9 mouse cellular contexts compared by ENCODE assay signal in genomic region chr9:32519101-32520051, GRCm38 (mm10). TPM values are rescaled to one million over a fixed set of nuclear protein-coding genes. Genes with fewer than 3 reads are reported as not detected.
A peak's percentile ranks its signal among the peaks of the same experiment; 100 is the strongest.
DNase-seq lines count a peak whose midpoint lies in the region; ATAC-seq and TF ChIP-seq lines count a peak whose summit lies in the region.
"Had no signal": no experiment of that assay in that cellular context is flagged by ENCODE, and none has a peak within 500 bp of the region (broad histone marks: within the 10 kb centered on the region; RNA-seq: fewer than 3 reads in every experiment).

No protein-coding gene starts in this region.

- 0 out of 2 replicates have a peak overlapping the region, but pooled peaks have one; percentile 5 for H3K9ac ChIP-seq in embryonic facial prominence, embryonic 11.5 days (replicated peaks; ENCODE audit: low read length)
- H3K9ac ChIP-seq in forebrain, embryonic 15.5 days (replicated peaks) = no peak overlapping the region

- intact Hi-C loops in left cerebral cortex, adult 2 months (cut with DNase I) = no loop called here
- intact Hi-C loops in left cerebral cortex, postnatal 10 days (cut with DNase I) = no loop called here

- no peak for TF ChIP-seq CTCF in left cerebral cortex, adult 2 months (IDR thresholded peaks at IDR 0.05)

- H3K4me1 ChIP-seq in embryonic facial prominence, embryonic 11.5 days (ENCODE audit: control insufficient read depth, insufficient read depth, low read length) = peaks cover 10% of the 10 kb centered on the region
- no peaks in the 10 kb centered on the region for H3K4me1 ChIP-seq in forebrain, embryonic 15.5 days

- no peak overlapping the region for H3K4me2 ChIP-seq in embryonic facial prominence, embryonic 11.5 days (ENCODE audit: low read depth, low read length)
- no peak overlapping the region for H3K4me2 ChIP-seq in forebrain, embryonic 15.5 days (replicated peaks)

- H3K27me3 ChIP-seq in embryonic facial prominence, embryonic 11.5 days (ENCODE audit: control insufficient read depth, insufficient read depth, low read length) = no peaks in the 10 kb centered on the region
- H3K27me3 ChIP-seq in forebrain, embryonic 15.5 days = no peaks in the 10 kb centered on the region

- H3K27ac ChIP-seq in left cerebral cortex, adult 2 months = peak overlapping the region; percentile 21; the same call in 1 of the 2 replicates
- H3K27ac ChIP-seq in embryonic facial prominence, embryonic 11.5 days (replicated peaks; ENCODE audit: low read depth, low read length) = peak overlapping the region; percentile 43; the same call in 1 of the 2 replicates
- peak overlapping the region; percentile 66 for H3K27ac ChIP-seq in macrophage
- no peak overlapping the region for H3K27ac ChIP-seq in forebrain, embryonic 15.5 days (replicated peaks)

- 52% methylated on average over 22 of the region's 22 CpGs for WGBS in embryonic facial prominence, embryonic 11.5 days
- WGBS in macrophage (ENCODE audit: missing documents) = 46% methylated on average over 20 of the region's 22 CpGs
- WGBS in forebrain, embryonic 15.5 days = 81% methylated on average over 22 of the region's 22 CpGs

- no peak overlapping the region for H3K4me3 ChIP-seq in left cerebral cortex, adult 2 months
- H3K4me3 ChIP-seq in embryonic facial prominence, embryonic 11.5 days (ENCODE audit: low read depth, low read length) = no peak overlapping the region
- no peak overlapping the region for H3K4me3 ChIP-seq in macrophage (ENCODE audit: inconsistent target)
- H3K4me3 ChIP-seq in forebrain, embryonic 15.5 days = no peak overlapping the region

- peaks cover 83% of the 10 kb centered on the region for H3K79me2 ChIP-seq in macrophage (ENCODE audit: inconsistent target)

- DNase-seq in left cerebral cortex, adult 2 months (ENCODE audit: extremely low spot score in 1 of 2, low spot score in 2 of 2) = no peak
- no peak for DNase-seq in left cerebral cortex, postnatal 10 days (ENCODE audit: extremely low spot score in 1 of 2, low spot score in 2 of 2)
- DNase-seq in embryonic facial prominence, embryonic 11.5 days (ENCODE audit: low spot score) = peak; percentile 67
- peak; percentile 56 for DNase-seq in kidney, adult 9 months
- DNase-seq in testis, postnatal 14 days (ENCODE audit: low spot score) = no peak
- DNase-seq in adrenal gland, adult 18-20 months (ENCODE audit: low spot score in 2 of 2) = no peak
- DNase-seq: layer of hippocampus, postnatal 36 days had no signal

- ATAC-seq in embryonic facial prominence, embryonic 11.5 days (replicated peaks; ENCODE audit: insufficient number of reproducible peaks, low FRiP score, low TSS enrichment, low read depth) = no peak
- ATAC-seq in forebrain, embryonic 15.5 days (replicated peaks) = no peak

- no peaks in the 10 kb centered on the region for H3K36me3 ChIP-seq in embryonic facial prominence, embryonic 11.5 days (replicated peaks; ENCODE audit: control insufficient read depth, insufficient read depth, low read depth, low read length)
- H3K36me3 ChIP-seq in macrophage (ENCODE audit: inconsistent target) = no peaks in the 10 kb centered on the region
- H3K36me3 ChIP-seq in forebrain, embryonic 15.5 days = no peaks in the 10 kb centered on the region

- no peaks in the 10 kb centered on the region for H3K9me3 ChIP-seq in embryonic facial prominence, embryonic 11.5 days (replicated peaks; ENCODE audit: control insufficient read depth, low read length)
- H3K9me3 ChIP-seq in forebrain, embryonic 15.5 days = no peaks in the 10 kb centered on the region

RNA-seq across cellular contexts. Expression of gene Fli1, which starts 23.3 kb away (rescaled TPM):
- total RNA-seq in left cerebral cortex, adult 2 months (2021) = 1 to 10 TPM; 3.5 to 5.9 TPM
- 10 to 100 TPM in 1 of 2 experiments, 1 to 10 TPM in 1; 8.6 to 12.0 TPM for total RNA-seq in left cerebral cortex, postnatal 10 days (2021)
- 42.1 and 48.0 TPM in 2 replicates for polyA plus RNA-seq in embryonic facial prominence, embryonic 11.5 days (2014; fragmentation: Nextera tagmentation; extraction: Ambion mirVana)
- total RNA-seq in macrophage (2018; cell fraction: chromatin; rRNA removed) = 100 to 1,000 TPM in 9 of 26 experiments, 10 to 100 TPM in 17; 21.1 to 160 (median 95.3) TPM
- total RNA-seq in macrophage (2018; cell fraction: cytosol; rRNA removed) = 100 to 1,000 TPM in 2 of 26 experiments, 10 to 100 TPM in 24; 44.1 to 110 (median 89.3) TPM
- total RNA-seq in macrophage (2018; cell fraction: nucleus; rRNA removed) = 100 to 1,000 TPM in 6 of 26 experiments, 10 to 100 TPM in 20; 26.3 to 141 (median 83.7) TPM
- polyA plus RNA-seq in macrophage (2018) = 47.2 to 90.9 TPM (median 59.7 TPM) in 3 replicates
- 6.1 and 6.2 TPM in 2 replicates for polyA plus RNA-seq in forebrain, embryonic 15.5 days (2015; fragmentation: Nextera tagmentation; extraction: Ambion mirVana)
- 10 to 100 TPM; 11.0 to 14.6 TPM for total RNA-seq in adrenal gland, adult 18-20 months (2021)

Comparison
In these comparisons a context has a peak if more than half of its experiments do, and no peak if none do; other contexts are left out.
1. DNase-seq: peak in embryonic facial prominence, embryonic 11.5 days (single experiment) and kidney, adult 9 months (single experiment); none in left cerebral cortex, adult 2 months (0 of 2), left cerebral cortex, postnatal 10 days (0 of 2), testis, postnatal 14 days (single experiment) and adrenal gland, adult 18-20 months (0 of 2).